Mouse (Mus musculus) brain, embryonic 14.5 days (tissue): ENCODE data around the gene Lpin1.

ENCODE experiments used
- CTCF ChIP-seq: fragments of 200-500 bp; IDR thresholded peaks from 2 replicates; pipeline ENCODE4 v1.5.1; 2012; ENCODE audit warnings: inconsistent platforms, mild to moderate bottlenecking, moderate library complexity, borderline replicate concordance; ENCODE audit not compliant: insufficient read depth, insufficient read length; ENCODE audit errors: extremely low read depth
- POLR2A ChIP-seq: fragments of 200-500 bp; IDR thresholded peaks from 2 replicates; pipeline ENCODE4 v1.6.1; 2012; ENCODE audit warnings: mild to moderate bottlenecking, inconsistent platforms, borderline replicate concordance; ENCODE audit not compliant: poor library complexity, insufficient read depth, insufficient read length, severe bottlenecking; ENCODE audit errors: extremely low read depth

- TF ChIP-seq POLR2A, result no peak
- no peak for TF ChIP-seq CTCF
Measured at GRCm38 (mm10) chr12:16619453-16619852, 8.7 kb upstream of the Lpin1 start.
